Mouse (Mus musculus) frontal cortex, adult 2 months (tissue): ENCODE measurements at regions not wholly inside any gene's neighbourhood (a gene's known extent, or its start where the extent isn't known, plus 50 kb on each side); places are given as distances from the start of the nearest gene placed in this dataset.

ENCODE experiments used
- DNase-seq, 2 experiments: peaks; one replicate each; pipeline ENCODE4 v3.0.0; 2022; ENCODE audit warnings: low spot score in 1 of 2; ENCODE audit errors: extremely low spot score in 1 of 2

- no peak for DNase-seq
These were observed 50.6 kb upstream of the Foxn2 start for GRCm38 (mm10) chr17:88389668-88390461.
